Mouse (Mus musculus): ENCODE measurements around the gene Rps8. TPM values are rescaled to one million over a fixed set of nuclear protein-coding genes. Genes with fewer than 3 reads are reported as not detected.

The Rps8 gene
- polyA plus RNA-seq, 1 experiment from 2014 or later, result 289 TPM

DNA sequence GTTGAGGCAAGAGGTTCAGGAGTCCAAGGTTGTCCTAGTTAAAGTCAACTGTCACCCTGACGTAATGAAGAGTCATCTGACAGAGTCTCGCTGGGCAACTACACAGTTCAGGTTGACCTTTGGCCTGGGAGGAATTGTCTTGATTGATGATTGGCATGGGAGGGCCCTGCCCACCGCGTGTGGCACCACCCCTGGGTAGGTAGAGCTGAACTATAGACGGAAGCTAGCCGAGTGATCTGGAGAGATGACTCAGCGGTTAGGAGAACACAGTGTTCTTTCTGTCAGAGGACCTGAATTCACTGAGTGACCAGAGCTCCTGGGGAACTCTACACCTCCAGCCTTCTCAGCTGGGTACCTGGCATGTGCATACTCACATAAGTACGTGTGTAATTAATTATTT is 20.0 kb downstream of the Rps8 start:
- DNase-seq (ENCODE audit: low read depth, low spot score), result no peak
- no peak for ATAC-seq
- TF ChIP-seq CTCF (IDR thresholded peaks at IDR 0.05), result no peak
- in situ Hi-C loops (cut with MboI; ENCODE audit: low pct_unique_long_range_greater_than_20kb), result no loop called here
- POLR2A ChIA-PET, result no interaction called here
- no peaks in the 10 kb centered on the region for H3K27me3 ChIP-seq
- CTCF ChIA-PET, result interaction anchor here (1.1 to 1.3 kb wide), 2 partner anchors 15 to 141 kb away, joined by 3 to 4 read pairs; partner anchors contain the start of gene Hectd3

DNA sequence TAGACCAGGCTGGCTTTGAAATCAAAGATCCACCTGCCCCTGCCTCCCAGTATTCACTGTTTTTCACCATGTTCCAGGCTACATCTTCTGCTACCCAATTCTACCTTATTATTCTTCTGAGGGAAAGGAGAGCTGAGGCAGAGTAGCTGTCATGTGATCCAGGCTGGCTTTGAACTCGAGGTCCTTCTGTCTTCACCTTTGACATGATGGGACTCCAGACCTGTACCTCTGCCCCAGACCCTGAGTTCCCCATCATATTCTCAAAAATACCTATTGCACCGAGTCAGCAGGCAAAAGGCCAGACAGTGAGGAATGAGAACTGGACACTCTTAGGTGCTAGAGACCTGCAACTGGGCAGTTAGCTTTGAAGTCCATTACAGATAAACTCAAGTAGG is 21.4 kb downstream of the Rps8 start:
- in situ Hi-C loops (cut with MboI; ENCODE audit: low pct_unique_long_range_greater_than_20kb), result loop anchor here (5.0 kb wide), 1 partner anchor 312 kb away; the partner anchor contains the start of gene Hpdl
- CTCF ChIA-PET, result interaction anchor here (1.7 to 3.5 kb wide), 2 partner anchors 11 to 13 kb away, joined by 5 to 19 read pairs; no protein-coding TSS in a partner anchor
- ATAC-seq, result no peak

DNA sequence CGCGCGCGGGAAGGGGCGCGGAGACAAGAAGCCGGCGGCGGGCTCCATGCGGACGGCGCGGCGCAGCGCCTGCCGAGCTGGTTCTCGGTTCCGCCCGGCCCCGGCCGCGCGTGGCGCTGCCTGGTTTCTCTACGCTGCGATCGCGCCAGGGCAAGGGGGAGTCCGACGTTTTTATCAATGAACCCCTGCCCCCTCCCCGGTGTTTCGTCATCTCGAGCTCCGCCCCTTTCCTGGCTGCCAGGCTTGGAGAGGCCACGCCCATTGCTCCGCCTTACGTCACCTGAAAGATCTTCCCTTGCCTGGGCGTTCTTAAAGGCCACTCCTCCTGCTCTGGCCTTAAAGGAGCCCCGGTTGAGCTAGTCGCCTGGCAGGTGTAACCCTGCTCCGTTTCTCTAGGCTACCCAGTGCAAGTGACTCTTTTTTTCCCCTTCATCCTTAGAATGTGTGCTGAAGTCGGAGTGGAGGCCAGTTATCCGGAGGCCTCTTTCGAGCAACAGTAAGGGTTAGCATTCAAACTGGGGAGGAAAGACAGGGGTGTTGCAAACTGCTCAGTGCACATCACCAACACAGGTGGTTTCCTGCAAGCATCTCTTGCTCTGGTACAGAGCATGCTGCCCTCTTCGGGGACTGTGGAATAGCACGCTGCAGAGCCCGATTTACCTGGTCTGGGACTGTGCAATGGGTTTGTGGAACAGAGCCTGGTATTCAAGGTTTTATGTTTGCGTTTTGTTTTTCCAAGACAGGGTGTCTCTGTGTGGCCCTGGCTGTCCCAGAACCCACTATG is 22.0 kb downstream of the Rps8 start, which contains the start of gene Plk3:
TSS of gene Plk3 (minus strand) at position 147 of the 784 bp plus-strand sequence.
- in situ Hi-C loops (cut with MboI; ENCODE audit: low pct_unique_long_range_greater_than_20kb), result loop anchor here (5.0 kb wide), 1 partner anchor 312 kb away; the partner anchor contains the start of gene Hpdl
- ATAC-seq (peak; percentile 84), DNase-seq (ENCODE audit: low read depth, low spot score) (peak; percentile 82)
- CTCF ChIA-PET, result interaction anchor here (1.2 to 3.5 kb wide), 3 partner anchors 9 to 12 kb away, joined by 5 to 19 read pairs (median 5); partner anchors contain the start of gene Btbd19
- no peak for TF ChIP-seq CTCF (IDR thresholded peaks at IDR 0.05)
- H3K27me3 ChIP-seq, result no peaks in the 10 kb centered on the region
- POLR2A ChIA-PET, result interaction anchor here (0.5 to 2.2 kb wide), 3 partner anchors 12 to 130 kb away, joined by 3 to 8 read pairs (median 3); no protein-coding TSS in a partner anchor

More for the DNA sequence above, 21.4 kb downstream of the Rps8 start:
- no peaks in the 10 kb centered on the region for H3K27me3 ChIP-seq
- TF ChIP-seq CTCF (IDR thresholded peaks at IDR 0.05), result no peak
- POLR2A ChIA-PET, result no interaction called here
- no peak for DNase-seq (ENCODE audit: low read depth, low spot score)

- ChIA-PET POLR2A (interaction anchor here (0.7 to 2.2 kb wide), 4 partner anchors 11 to 144 kb away, joined by 3 to 8 read pairs (median 3); partner anchors contain the start of gene Rps8), CTCF (interaction anchor here (1.2 to 3.5 kb wide), 3 partner anchors 8 to 13 kb away, joined by 5 to 19 read pairs (median 5); partner anchors contain the start of gene Btbd19)
- DNase-seq (ENCODE audit: low read depth, low spot score) (no peak), ATAC-seq (no peak)
- in situ Hi-C loops (cut with MboI; ENCODE audit: low pct_unique_long_range_greater_than_20kb), result loop anchor here (5.0 kb wide), 1 partner anchor 311 kb away; the partner anchor contains the start of gene Hpdl
- no peak for TF ChIP-seq CTCF (IDR thresholded peaks at IDR 0.05)
- no peaks in the 10 kb centered on the region for H3K27me3 ChIP-seq
These were observed 22.7 kb downstream of the Rps8 start for GRCm38 (mm10) chr4:117133366-117133796.

DNA sequence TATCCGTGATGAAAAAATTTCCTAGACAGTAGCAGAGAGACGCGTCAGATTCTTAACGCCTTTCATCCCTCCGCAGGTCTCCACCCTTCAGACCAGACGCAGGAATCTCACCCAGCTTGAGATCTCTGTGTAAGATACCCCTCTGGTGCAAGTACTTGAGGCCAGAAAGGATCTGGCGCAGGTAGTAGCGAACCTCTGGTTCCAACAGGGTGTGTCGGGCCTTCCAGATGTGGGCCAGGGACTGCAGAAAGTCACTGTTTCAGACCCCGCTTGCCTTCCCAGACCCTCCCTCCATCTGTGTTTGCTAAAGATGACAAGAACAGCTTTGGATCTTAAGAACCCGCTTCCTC is 23.3 kb downstream of the Rps8 start:
- no peak for ATAC-seq
- CTCF ChIA-PET, result interaction anchor here (3.5 kb wide), 1 partner anchor 11 kb away, joined by 19 read pairs; no protein-coding TSS in a partner anchor
- POLR2A ChIA-PET, result interaction anchor here (0.7 to 2.2 kb wide), 4 partner anchors 11 to 144 kb away, joined by 3 to 8 read pairs (median 3); partner anchors contain the start of gene Rps8

DNA sequence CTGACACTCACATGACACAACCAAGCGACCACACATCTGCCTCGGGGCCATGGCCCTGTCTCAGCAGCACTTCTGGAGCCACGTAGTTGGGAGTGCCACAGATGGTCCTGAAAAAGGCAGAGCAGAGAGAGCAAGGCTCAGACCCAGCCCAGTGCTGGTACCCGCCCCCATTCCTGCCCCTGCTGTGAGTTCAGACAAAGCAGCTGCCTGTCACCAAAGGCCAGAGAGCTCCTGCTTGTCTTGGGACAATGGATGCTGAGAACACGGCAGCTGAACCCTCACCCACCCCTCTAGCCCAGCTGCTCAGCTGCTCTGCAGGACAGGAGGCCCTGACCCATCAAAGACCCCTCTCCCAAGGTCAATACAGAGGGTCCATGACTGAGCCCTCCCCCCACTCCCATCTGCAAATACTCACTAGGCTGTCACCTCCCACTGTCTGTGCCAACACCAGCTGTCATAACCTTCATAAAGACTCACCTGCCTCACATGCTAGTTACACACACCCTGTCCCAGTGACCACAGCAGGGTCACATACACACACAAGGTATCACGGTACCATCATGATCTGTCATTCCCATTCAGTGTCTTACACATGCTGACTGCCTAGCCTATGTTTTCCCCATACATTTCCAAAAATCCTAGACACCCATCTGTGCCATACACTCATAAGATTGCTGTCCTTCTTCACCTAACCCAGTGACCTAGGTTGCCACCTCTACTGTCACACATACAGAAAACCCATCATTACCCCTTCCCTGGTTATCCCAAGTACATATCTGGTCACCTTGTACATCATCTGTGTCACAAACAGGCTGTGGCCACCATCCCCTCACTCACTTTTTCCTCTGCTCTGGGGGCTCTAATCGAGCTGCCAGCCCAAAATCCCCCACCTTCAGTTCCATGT is 23.9 kb downstream of the Rps8 start:
- ChIA-PET CTCF (interaction anchor here (3.5 kb wide), 1 partner anchor 11 kb away, joined by 19 read pairs; no protein-coding TSS in a partner anchor), POLR2A (interaction anchor here (1.0 to 2.2 kb wide), 2 partner anchors 10 to 24 kb away, joined by 3 to 8 read pairs; partner anchors contain the start of gene Rps8)
- ATAC-seq, result no peak
- H3K27me3 ChIP-seq, result no peaks in the 10 kb centered on the region
- in situ Hi-C loops (cut with MboI; ENCODE audit: low pct_unique_long_range_greater_than_20kb), result loop anchor here (5.0 kb wide), 1 partner anchor 310 kb away; the partner anchor contains the start of gene Hpdl
- no peak for TF ChIP-seq CTCF (IDR thresholded peaks at IDR 0.05)
- DNase-seq (ENCODE audit: low read depth, low spot score), result no peak

More for the DNA sequence above, 23.3 kb downstream of the Rps8 start:
- DNase-seq (ENCODE audit: low read depth, low spot score), result no peak
- in situ Hi-C loops (cut with MboI; ENCODE audit: low pct_unique_long_range_greater_than_20kb), result loop anchor here (5.0 kb wide), 1 partner anchor 310 kb away; the partner anchor contains the start of gene Hpdl
- no peak for TF ChIP-seq CTCF (IDR thresholded peaks at IDR 0.05)
- no peaks in the 10 kb centered on the region for H3K27me3 ChIP-seq

GRCm38 (mm10) chr4:117131198-117131597 is 24.8 kb downstream of the Rps8 start:
- POLR2A ChIA-PET, result no interaction called here
- in situ Hi-C loops (cut with MboI; ENCODE audit: low pct_unique_long_range_greater_than_20kb), result loop anchor here (5.0 kb wide), 1 partner anchor 309 kb away; the partner anchor contains the start of gene Hpdl
- CTCF ChIA-PET, result interaction anchor here (3.5 kb wide), 1 partner anchor 10 kb away, joined by 19 read pairs; no protein-coding TSS in a partner anchor

DNA sequence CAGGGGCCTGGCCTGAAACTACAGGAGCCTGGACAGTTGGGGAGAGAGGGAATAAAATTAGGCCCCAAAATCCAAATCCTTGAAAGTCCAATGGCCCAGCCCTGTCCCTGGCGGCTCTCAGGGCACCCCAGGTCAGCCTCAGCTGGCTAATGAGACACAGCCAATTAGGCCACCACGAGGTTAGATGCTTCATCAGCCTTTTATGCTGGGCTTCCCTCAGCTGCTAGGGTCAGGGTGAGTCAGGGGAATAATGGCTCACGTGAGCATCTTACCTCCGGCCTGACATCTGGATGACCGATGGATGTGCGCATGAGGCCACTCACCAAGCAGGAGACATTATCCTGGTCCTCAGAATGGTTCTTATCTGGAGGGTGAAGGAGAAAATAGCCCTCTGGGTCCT is 25.3 kb downstream of the Rps8 start:
- in situ Hi-C loops (cut with MboI; ENCODE audit: low pct_unique_long_range_greater_than_20kb), result loop anchor here (5.0 kb wide), 1 partner anchor 308 kb away; the partner anchor contains the start of gene Hpdl
- DNase-seq (ENCODE audit: low read depth, low spot score), result no peak
- TF ChIP-seq CTCF (IDR thresholded peaks at IDR 0.05), result no peak
- POLR2A ChIA-PET, result no interaction called here
- no peaks in the 10 kb centered on the region for H3K27me3 ChIP-seq
- CTCF ChIA-PET, result no interaction called here
- ATAC-seq, result no peak

More at GRCm38 (mm10) chr4:117131198-117131597, 24.8 kb downstream of the Rps8 start:
- TF ChIP-seq CTCF (IDR thresholded peaks at IDR 0.05), result no peak
- H3K27me3 ChIP-seq, result no peaks in the 10 kb centered on the region
- ATAC-seq (no peak), DNase-seq (ENCODE audit: low read depth, low spot score) (no peak)

GRCm38 (mm10) chr4:117127991-117128686 is 27.9 kb downstream of the Rps8 start:
- CTCF ChIA-PET, result interaction anchor here (1.1 kb wide), 1 partner anchor 11 kb away, joined by 3 read pairs; no protein-coding TSS in a partner anchor
- ATAC-seq, result no peak
- DNase-seq (ENCODE audit: low read depth, low spot score), result no peak
- in situ Hi-C loops (cut with MboI; ENCODE audit: low pct_unique_long_range_greater_than_20kb), result loop anchor here (10.0 kb wide), 1 partner anchor 403 kb away; the partner anchor contains the start of gene Tesk2
- TF ChIP-seq CTCF (IDR thresholded peaks at IDR 0.05), result no peak
- POLR2A ChIA-PET, result no interaction called here
- H3K27me3 ChIP-seq, result no peaks in the 10 kb centered on the region

Measured in Patski (cell line).